Mouse (Mus musculus) intestine, embryonic 16.5 days (tissue): ENCODE data around the gene Tanc1. TPM values are rescaled to one million over a fixed set of nuclear protein-coding genes. Genes with fewer than 3 reads are reported as not detected.

Source experiments
- ATAC-seq: fragments of 200-750 bp; cut with Nextera tagmentation; 2 replicates; pipeline ENCODE4 v1.8.0; 2017; ENCODE audit warnings: moderate TSS enrichment, moderate library complexity
- H3K27ac ChIP-seq: fragments of 300-500 bp; sonication (generic); 2 replicates; pipeline ENCODE4 v1.5.1; 2014; ENCODE audit warnings: mild to moderate bottlenecking, low read length
- H3K27me3 ChIP-seq: fragments of 300-500 bp; sonication (generic); replicated peaks from 2 replicates; pipeline ENCODE4 v1.6.1; 2014; ENCODE audit warnings: low read length, control low read depth, mixed read lengths; ENCODE audit not compliant: control insufficient read depth, insufficient read depth
- H3K36me3 ChIP-seq: fragments of 300-500 bp; sonication (generic); 2 replicates; pipeline ENCODE4 v1.6.1; 2014; ENCODE audit warnings: low read length, control low read depth; ENCODE audit not compliant: control insufficient read depth, insufficient read depth
- H3K4me1 ChIP-seq: fragments of 300-500 bp; sonication (generic); 2 replicates; pipeline ENCODE4 v1.6.1; 2014; ENCODE audit warnings: low read length, control low read depth, mixed read lengths; ENCODE audit not compliant: control insufficient read depth, insufficient read depth
- H3K4me2 ChIP-seq: fragments of 300-500 bp; sonication (generic); 2 replicates; pipeline ENCODE4 v1.6.1; 2014; ENCODE audit warnings: low read depth, low read length, control low read depth
- H3K4me3 ChIP-seq: fragments of 300-500 bp; sonication (generic); 2 replicates; pipeline ENCODE4 v1.5.1; 2014; ENCODE audit warnings: mild to moderate bottlenecking, low read length
- H3K9ac ChIP-seq: fragments of 300-500 bp; sonication (generic); 2 replicates; pipeline ENCODE4 v1.6.1; 2014; ENCODE audit warnings: low read depth, low read length
- H3K9me3 ChIP-seq: fragments of 300-500 bp; sonication (generic); 2 replicates; pipeline ENCODE4 v1.6.1; 2016; ENCODE audit warnings: low read length, control low read depth; ENCODE audit not compliant: control insufficient read depth
- WGBS: fragments of 180-500 bp; shearing (Covaris S2); extraction: QIAGEN DNeasy Blood & Tissue Kit; methylation state at CpG from one replicate; pipeline ENCODE4 v1.1.7; 2014; 5-methylcytosine and 5-hydroxymethylcytosine counted together
- polyA plus RNA-seq: library from polyadenylated mRNA; unstranded; fragments of >200 nt; fragmentation: Nextera tagmentation; extraction: Ambion mirVana; gene quantifications from 2 replicates; pipeline ENCODE4 v1.2.1, GENCODE M21; 2015

The Tanc1 gene
- polyA plus RNA-seq, 1 experiment from 2014 or later, result 20.8 TPM

- Histone ChIP-seq H3K4me3 (no peak overlapping the region), H3K27ac (no peak overlapping the region), H3K4me2 (no peak overlapping the region), H3K9ac (no peak overlapping the region), H3K4me1 (peaks cover 29% of the 10 kb centered on the region), H3K9me3 (no peaks in the 10 kb centered on the region), H3K27me3 (no peaks in the 10 kb centered on the region), H3K36me3 (no peaks in the 10 kb centered on the region)
- WGBS, result 68% methylated on average over 3 of the region's 3 CpGs
- no peak for ATAC-seq
Observed at GRCm38 (mm10) chr2:59716461-59716860, 104.6 kb downstream of the Tanc1 start.

GRCm38 (mm10) chr2:59717746-59718294 is 106.0 kb downstream of the Tanc1 start:
- Histone ChIP-seq H3K27ac (no peak overlapping the region), H3K27me3 (no peaks in the 10 kb centered on the region), H3K4me3 (no peak overlapping the region), H3K4me2 (no peak overlapping the region), H3K36me3 (no peaks in the 10 kb centered on the region), H3K4me1 (peaks cover 37% of the 10 kb centered on the region), H3K9me3 (no peaks in the 10 kb centered on the region), H3K9ac (no peak overlapping the region)
- peak; percentile 57 for ATAC-seq
- 58% methylated on average over 3 of the region's 3 CpGs for WGBS

DNA sequence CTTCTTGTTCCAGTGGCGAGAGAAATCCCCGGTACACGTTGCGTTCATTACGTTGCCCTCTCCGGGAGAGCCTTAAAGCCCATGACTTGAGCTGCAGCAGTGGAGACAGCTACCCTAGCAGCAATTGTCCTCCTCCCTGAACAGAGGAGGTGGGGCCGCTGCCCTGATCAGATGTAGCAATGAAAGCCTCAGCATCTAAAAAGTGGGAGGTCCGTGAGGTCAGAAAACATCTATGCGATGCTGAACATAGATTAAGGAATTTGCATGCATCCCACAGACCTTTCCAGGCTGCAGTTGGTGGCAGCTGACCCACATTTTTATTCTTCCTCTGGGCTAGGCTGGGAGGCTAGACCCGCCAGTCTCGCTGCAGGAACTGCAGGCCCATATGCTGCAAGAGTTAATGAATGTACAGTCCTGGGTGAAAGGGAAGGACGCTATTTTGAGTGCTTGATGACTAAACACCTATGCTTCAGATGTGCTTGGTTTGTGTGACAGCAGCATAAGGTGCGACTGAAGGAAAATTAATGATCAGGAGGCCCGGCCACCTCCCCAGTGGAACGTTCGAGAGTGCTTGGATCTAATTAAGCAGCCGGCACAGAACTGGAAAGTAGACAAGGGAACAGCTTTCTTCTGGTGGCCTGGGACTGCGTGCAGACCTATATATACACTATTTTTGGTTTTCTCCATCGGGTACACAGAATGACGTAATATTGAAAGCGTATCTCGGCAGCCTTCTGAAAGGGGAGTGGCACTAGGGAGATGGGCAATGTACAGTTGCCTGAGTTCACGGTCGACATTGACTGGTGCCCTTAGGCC is 107.0 kb downstream of the Tanc1 start:
- WGBS, result 52% methylated on average over 24 of the region's 24 CpGs
- Histone ChIP-seq H3K9me3 (no peaks in the 10 kb centered on the region), H3K27me3 (no peaks in the 10 kb centered on the region), H3K27ac (peak overlapping the region; percentile 30), H3K9ac (no peak overlapping the region), H3K4me2 (no peak overlapping the region), H3K36me3 (no peaks in the 10 kb centered on the region), H3K4me3 (no peak overlapping the region), H3K4me1 (peaks cover 36% of the 10 kb centered on the region)
- no peak for ATAC-seq

GRCm38 (mm10) chr2:59719831-59720230 is 108.0 kb downstream of the Tanc1 start:
- ATAC-seq, result no peak
- Histone ChIP-seq H3K27ac (no peak overlapping the region), H3K36me3 (no peaks in the 10 kb centered on the region), H3K9ac (no peak overlapping the region), H3K27me3 (no peaks in the 10 kb centered on the region), H3K4me2 (no peak overlapping the region), H3K4me3 (no peak overlapping the region), H3K9me3 (no peaks in the 10 kb centered on the region), H3K4me1 (peaks cover 36% of the 10 kb centered on the region)
- WGBS, result 63% methylated on average over 4 of the region's 4 CpGs

- Histone ChIP-seq H3K27me3 (no peaks in the 10 kb centered on the region), H3K36me3 (no peaks in the 10 kb centered on the region), H3K4me2 (no peak overlapping the region), H3K9ac (no peak overlapping the region), H3K9me3 (no peaks in the 10 kb centered on the region), H3K4me3 (no peak overlapping the region), H3K4me1 (peaks cover 36% of the 10 kb centered on the region), H3K27ac (peak overlapping the region; percentile 45; the same call in 1 of the 2 replicates)
- ATAC-seq, result no peak
- WGBS, result 49% methylated on average over 8 of the region's 8 CpGs
Observed at GRCm38 (mm10) chr2:59721119-59721518, 109.3 kb downstream of the Tanc1 start.

- ATAC-seq, result no peak
- no peaks in the 10 kb centered on the region for H3K9me3 ChIP-seq
- H3K4me3 ChIP-seq, result no peak overlapping the region
- H3K27ac ChIP-seq, result peak overlapping the region; percentile 45; the same call in 1 of the 2 replicates
- no peak overlapping the region for H3K4me2 ChIP-seq
- H3K9ac ChIP-seq, result no peak overlapping the region
- H3K36me3 ChIP-seq, result no peaks in the 10 kb centered on the region
- H3K4me1 ChIP-seq, result peaks cover 36% of the 10 kb centered on the region
- WGBS, result 32% methylated on average over 5 of the region's 5 CpGs
- H3K27me3 ChIP-seq, result no peaks in the 10 kb centered on the region
Observed at GRCm38 (mm10) chr2:59721758-59722157, 109.9 kb downstream of the Tanc1 start.

GRCm38 (mm10) chr2:59723311-59723710 is 111.5 kb downstream of the Tanc1 start:
- Histone ChIP-seq H3K9me3 (no peaks in the 10 kb centered on the region), H3K4me3 (no peak overlapping the region), H3K27me3 (no peaks in the 10 kb centered on the region), H3K36me3 (no peaks in the 10 kb centered on the region), H3K27ac (no peak overlapping the region), H3K4me1 (peaks cover 31% of the 10 kb centered on the region), H3K9ac (no peak overlapping the region), H3K4me2 (no peak overlapping the region)
- 81% methylated on average over 5 of the region's 5 CpGs for WGBS
- no peak for ATAC-seq

GRCm38 (mm10) chr2:59725518-59726185 is 113.8 kb downstream of the Tanc1 start:
- Histone ChIP-seq H3K36me3 (no peaks in the 10 kb centered on the region), H3K27me3 (no peaks in the 10 kb centered on the region), H3K4me3 (no peak overlapping the region), H3K4me1 (peaks cover 17% of the 10 kb centered on the region), H3K9me3 (no peaks in the 10 kb centered on the region), H3K4me2 (no peak overlapping the region), H3K27ac (no peak overlapping the region), H3K9ac (no peak overlapping the region)
- no peak for ATAC-seq
- 68% methylated on average over 14 of the region's 14 CpGs for WGBS

DNA sequence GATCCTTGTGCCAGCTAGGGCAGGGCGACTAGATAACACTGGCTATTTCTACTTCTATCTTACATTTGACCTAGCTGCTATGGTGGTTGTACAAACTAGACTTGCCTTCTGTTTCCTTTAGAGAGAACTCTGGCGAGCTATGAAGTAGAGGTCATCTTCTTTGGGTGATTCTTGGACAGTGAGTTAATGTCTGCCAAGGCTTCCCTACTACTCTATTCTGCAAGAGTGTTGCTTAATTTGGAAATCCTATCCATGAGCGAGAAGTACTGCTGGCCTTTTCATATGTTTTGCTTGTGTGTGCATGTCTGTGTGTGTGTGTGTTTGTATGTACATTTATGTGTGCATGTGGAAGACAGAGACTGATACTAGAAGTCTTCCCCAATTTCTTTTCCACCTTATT is 120.0 kb downstream of the Tanc1 start:
- WGBS, result 88% methylated on average over 3 of the region's 3 CpGs
- H3K27ac ChIP-seq, result no peak overlapping the region
- ATAC-seq, result no peak

More for the DNA sequence above, 120.0 kb downstream of the Tanc1 start:
- Histone ChIP-seq H3K27me3 (no peaks in the 10 kb centered on the region), H3K36me3 (no peaks in the 10 kb centered on the region), H3K9ac (no peak overlapping the region), H3K4me3 (no peak overlapping the region), H3K9me3 (no peaks in the 10 kb centered on the region), H3K4me2 (no peak overlapping the region), H3K4me1 (no peaks in the 10 kb centered on the region; the same call in 1 of the 2 replicates)
